Mouse (Mus musculus): ENCODE results near the gene Gdf1.

Gene Gdf1

DNA sequence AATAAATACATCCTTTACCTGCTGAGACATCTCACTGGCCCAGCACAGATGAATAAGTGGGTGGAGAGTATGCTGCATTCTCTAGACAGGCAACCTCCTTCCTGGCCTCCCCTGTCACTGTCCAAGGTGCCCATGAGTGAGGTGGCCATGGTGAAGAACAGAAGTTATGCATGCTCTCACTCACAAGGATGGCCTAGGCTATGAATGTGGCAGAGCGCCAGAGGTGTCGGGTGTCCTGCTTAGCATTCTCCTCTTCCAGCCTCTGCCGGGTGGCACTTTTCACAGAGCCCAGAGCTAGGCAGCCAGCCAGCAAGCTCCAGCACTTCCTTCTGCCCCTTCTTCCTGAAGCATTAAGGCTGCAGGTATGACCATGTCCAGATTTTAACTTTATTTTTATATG, 29.8 kb downstream of the Gdf1 start:
- ATAC-seq (ENCODE audit: insufficient number of reproducible peaks, low FRiP score, low TSS enrichment) = no peak

DNA sequence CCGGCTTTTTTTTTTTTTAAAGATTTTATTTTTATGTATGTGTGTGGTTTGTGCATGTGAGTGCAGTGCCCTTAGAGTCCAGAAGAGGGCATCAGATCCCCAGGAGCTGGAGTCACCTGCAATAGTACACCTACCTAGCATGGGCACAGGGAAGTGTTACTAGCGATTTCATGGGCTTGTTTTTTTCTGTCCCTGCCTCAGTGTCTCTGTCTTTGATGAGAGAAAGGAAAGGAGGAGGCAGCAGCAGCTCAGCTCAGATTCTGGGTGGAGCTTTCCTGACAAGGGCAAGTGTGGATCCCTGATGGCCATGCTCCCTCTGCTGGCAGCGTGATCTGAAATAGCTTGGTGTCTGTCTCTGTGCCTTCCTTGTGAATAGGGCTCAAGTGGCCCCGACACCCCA, 31.2 kb downstream of the Gdf1 start:
- no peak for ATAC-seq (ENCODE audit: insufficient number of reproducible peaks, low FRiP score, low TSS enrichment)

DNA sequence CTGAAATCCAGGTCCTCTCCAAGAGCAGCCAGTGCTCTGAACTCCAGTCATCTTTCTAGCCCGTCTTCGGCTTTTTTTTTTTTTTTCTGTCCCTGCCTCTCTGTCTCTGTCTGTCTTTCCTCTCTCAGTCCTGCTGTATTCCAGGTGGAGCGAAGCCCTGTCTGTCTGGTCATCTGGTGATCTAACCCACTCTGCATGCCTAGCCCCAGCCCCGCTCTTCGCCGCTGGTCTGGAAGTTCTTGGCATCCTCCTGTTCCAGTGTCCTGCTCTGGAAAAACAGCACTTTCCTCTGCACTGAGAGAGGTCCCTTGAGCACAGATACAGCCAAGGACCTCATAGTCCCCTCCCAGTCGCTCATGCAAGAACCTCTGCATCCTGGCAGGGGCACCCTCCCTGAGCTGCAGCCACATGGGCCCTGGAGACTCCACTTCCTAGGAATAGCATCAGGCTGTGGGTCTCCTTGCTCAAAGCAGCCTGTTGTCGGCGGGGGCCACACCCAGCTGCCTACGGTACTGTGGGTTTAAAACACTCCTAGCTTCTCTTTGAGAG, 31.9 kb downstream of the Gdf1 start:
- no peak for ATAC-seq (ENCODE audit: insufficient number of reproducible peaks, low FRiP score, low TSS enrichment)

DNA sequence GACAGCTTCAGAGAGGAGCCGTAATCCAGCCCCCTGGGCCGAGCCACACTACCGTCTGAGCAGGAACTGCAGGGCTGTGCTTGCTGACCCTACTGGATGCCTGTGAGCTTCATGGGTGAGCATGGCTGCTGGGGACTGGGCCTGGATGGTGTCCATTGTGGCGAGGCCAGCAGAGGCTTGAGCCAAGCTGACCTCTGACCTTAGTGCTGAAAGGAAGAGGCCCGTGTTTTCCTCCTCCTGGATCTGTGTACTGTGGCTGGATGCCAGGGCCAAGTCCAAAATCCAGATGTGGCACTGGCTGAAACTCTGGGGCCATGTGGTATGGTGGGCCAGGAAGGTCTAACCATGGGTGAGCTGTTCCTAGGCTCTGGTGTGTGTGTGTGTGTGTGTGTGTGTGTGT, 34.4 kb downstream of the Gdf1 start:
- no peak for ATAC-seq (ENCODE audit: insufficient number of reproducible peaks, low FRiP score, low TSS enrichment)

DNA sequence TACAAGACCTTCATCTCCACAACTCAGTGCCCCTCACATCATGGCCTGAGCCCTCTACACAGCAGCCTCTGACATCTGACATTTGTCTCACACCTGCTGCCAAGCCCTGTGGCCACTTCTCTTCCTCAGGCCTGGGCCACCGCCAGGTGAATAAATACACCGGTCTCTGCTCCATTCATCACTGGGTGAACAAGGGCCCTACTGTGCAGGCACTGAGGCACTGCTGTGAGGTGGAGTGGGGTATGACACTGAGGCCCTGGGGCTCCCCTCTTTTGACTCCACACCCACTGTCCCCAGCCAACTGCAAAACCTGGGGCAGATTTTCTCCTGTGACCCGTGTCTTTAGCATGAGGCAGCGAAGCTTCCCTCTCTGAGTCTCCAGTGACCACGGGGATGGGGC, 37.0 kb downstream of the Gdf1 start:
- no peak for ATAC-seq (ENCODE audit: insufficient number of reproducible peaks, low FRiP score, low TSS enrichment)

DNA sequence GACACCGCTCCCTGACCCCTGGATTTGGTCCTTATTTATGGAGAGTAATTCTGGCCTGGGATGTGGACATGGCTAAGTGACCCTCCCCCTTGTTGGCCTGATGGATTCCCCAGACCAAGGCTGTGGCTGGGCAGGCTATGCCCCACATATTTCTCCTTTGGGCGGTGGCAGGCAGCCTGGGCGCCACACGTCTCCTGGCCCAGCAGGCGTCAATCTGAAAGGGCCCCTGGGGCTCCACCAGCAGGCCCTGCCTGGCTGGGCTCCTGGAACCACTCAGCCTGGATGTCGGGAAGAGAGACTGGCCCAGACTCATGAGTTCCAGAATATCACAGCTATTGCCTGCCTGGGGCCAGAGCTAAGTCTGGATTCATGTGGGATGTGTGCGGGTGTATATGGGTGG, 40.9 kb downstream of the Gdf1 start:
- ATAC-seq (ENCODE audit: insufficient number of reproducible peaks, low FRiP score, low TSS enrichment) = no peak

DNA sequence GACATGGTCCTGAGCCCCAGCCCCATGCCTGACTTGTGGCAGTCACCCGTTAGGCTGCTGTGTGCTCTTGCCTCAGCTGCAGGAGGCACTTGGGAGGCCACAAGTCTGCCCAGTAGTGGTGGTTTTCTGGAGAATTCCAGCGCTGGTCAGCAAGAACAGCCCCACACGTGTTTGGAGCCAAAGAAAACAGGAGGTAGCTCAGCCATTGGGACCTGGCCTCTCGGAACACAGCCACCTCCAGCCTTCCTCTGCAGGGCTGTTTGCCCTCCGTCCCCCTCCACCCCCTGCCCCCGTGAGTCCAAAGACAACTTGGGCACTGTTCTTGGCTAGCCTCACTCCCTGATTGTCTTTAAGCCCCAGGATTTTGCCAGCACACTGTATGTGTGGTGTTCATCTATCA, 42.3 kb downstream of the Gdf1 start:
- no peak for ATAC-seq (ENCODE audit: insufficient number of reproducible peaks, low FRiP score, low TSS enrichment)

DNA sequence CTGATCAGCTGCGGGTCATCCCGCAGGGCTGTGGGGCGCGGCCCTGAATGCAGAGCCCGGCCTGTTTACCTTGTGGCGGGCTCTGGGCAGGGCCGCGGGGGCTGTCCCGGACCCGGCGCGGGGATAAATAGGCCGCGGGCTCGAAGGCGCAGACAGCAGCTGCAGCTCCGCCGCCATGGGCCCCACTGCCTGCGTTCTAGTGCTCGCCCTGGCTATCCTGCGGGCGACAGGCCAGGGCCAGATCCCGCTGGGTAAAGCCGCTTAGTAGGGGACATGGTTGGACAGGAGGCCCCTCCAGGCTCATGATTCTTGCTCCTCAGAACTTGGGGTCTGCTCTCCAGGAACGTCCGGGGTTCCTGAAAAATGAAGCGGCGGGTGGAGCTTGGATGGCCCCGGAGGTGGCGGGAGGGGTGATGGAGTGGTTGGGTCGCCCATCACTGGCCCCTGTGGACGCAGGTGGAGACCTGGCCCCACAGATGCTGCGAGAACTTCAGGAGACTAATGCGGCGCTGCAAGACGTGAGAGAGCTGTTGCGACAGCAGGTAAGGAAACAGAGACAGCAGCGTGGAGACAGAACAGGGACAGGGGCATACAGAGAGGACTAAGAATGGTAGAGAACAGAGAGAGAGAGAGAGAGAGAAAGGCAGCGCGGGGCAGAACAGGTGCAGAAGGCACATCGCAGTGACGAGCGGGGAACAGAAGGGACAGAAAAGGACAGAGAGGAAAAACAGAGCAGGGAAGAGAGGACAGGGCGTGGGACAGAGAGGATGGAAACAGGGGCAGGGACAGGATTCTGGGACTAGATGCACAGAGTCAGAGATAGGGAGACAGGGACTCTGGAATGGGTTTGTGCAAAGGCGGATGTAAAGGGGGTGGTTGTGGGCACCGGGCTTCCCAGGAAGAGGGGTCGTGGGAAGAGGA, 44.0 kb downstream of the Gdf1 start, which contains the start of gene Comp:
Gene Comp (plus strand): TSS at position 162 of the 921 bp plus-strand sequence.
- 0 out of 2 replicates have a peak, but pooled peaks have one; percentile 17 for ATAC-seq (ENCODE audit: insufficient number of reproducible peaks, low FRiP score, low TSS enrichment)

DNA sequence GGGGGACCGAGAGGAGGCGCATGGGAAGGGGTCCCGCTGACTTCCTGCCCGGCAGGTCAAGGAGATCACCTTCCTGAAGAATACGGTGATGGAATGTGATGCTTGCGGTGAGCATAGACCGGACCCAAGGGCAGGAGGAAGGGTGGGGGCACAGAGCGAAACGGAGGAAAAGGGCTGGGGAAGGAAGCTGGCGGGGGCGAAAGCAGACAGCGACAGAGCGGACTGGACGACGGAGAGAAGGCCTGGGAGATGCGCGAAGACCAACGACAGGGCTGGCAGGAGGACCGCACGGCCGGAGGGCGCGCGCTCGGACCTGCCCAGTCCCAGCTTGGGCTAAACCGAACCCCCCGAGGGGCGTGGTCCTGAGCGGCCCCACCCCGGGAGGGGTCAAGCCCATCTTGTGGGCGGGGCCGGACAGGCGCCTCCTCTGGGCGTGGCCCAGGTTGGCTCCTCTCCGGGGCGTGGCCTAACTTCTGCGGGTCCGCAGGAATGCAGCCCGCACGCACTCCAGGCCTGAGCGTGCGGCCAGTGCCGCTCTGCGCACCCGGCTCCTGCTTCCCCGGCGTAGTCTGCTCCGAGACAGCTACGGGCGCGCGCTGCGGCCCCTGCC, 44.8 kb downstream of the Gdf1 start:
- ATAC-seq (ENCODE audit: insufficient number of reproducible peaks, low FRiP score, low TSS enrichment) = peak; percentile 50; the same call in 1 of the 2 replicates

DNA sequence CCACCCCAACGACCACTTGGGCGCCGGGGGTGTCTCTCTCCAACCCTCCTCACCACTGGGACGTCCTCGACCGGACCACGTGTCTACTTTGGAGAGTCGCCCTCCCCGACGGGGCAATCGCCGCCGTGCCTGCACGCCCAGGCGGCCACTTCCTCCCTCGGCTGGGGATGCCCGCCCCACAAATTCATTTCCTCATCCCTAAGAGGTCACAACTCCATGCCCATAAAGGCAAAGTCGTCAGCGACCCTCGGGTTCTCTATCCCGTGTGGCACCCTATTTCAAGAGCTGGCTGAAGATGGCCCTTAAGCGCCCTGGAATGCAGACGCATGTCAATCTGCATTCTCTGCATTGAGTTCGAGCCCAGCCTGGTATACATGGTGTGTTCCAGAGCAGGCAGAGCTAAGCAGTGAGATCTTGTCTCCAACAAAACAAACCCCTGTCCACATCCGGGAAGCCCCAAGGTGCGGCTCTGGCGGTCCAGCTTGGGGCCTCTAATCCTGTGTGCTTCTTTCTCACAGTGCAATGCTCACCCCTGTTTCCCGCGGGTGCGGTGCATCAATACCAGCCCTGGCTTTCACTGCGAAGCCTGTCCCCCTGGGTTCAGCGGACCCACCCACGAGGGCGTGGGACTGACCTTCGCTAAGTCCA, 45.7 kb downstream of the Gdf1 start:
- no peak for ATAC-seq (ENCODE audit: insufficient number of reproducible peaks, low FRiP score, low TSS enrichment)

DNA sequence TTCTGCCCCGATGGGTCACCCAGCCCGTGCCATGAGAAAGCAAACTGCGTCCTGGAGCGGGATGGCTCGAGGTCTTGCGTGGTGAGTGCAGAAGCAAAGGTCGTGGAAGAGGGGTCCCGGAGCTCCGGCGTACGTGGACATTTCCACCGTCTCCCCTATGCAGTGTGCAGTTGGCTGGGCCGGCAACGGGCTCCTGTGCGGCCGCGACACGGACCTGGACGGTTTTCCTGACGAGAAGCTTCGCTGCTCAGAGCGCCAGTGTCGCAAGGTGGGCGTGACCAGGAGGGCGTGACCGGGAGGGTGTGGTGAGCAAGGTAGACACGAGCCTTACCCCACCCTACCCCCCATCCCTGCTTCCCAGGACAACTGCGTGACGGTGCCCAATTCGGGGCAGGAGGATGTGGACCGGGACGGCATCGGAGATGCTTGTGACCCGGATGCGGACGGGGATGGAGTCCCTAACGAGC, 46.7 kb downstream of the Gdf1 start:
- ATAC-seq (ENCODE audit: insufficient number of reproducible peaks, low FRiP score, low TSS enrichment) = no peak

DNA sequence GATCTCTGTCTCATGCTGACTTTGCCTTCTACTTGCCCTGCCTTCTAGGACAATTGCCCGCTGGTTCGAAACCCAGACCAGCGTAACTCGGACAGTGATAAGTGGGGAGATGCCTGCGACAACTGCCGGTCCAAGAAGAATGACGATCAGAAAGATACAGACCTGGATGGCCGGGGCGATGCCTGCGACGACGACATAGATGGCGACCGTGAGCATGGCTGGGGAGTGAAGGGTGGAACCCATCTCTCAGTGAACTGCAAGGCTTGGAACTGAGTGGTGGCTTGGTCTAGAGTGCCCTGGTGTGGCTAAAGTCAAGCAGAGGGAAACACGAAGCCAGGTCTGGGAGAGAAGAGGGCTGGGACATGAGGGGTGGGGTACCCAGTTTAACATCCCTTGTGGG, 47.4 kb downstream of the Gdf1 start:
- no peak for ATAC-seq (ENCODE audit: insufficient number of reproducible peaks, low FRiP score, low TSS enrichment)

DNA sequence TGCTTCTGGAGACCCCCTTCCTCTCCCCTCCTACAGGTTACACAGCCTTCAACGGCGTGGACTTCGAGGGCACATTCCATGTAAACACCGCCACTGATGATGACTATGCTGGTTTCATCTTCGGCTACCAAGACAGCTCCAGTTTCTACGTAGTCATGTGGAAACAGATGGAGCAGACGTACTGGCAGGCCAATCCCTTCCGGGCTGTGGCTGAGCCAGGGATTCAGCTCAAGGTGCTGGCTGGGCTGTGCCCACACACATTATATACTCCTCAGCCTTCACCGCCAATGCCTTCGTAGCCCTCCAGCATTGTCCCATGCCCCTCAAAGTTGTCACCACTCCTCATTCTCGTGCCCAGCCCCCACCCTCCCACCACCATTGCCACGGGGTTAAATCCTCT, 50.5 kb downstream of the Gdf1 start:
- ATAC-seq (ENCODE audit: insufficient number of reproducible peaks, low FRiP score, low TSS enrichment) = no peak; the same call in 1 of the 2 replicates

Data from cerebellum, adult (tissue).